Mouse (Mus musculus) embryonic facial prominence, embryonic 13.5 days (tissue): ENCODE results near the gene Tigar. TPM values are rescaled to one million over a fixed set of nuclear protein-coding genes. Genes with fewer than 3 reads are reported as not detected.
A peak's percentile ranks its signal among the peaks of the same experiment; 100 is the strongest.

Experiments used
- ATAC-seq: fragments of 200-750 bp; cut with Nextera tagmentation; 2 replicates; pipeline ENCODE4 v1.8.0; 2017; ENCODE audit warnings: low read depth; ENCODE audit not compliant: insufficient number of reproducible peaks, insufficient read depth, low FRiP score, low TSS enrichment
- H3K27ac ChIP-seq: fragments of 300-500 bp; sonication (generic); 2 replicates; pipeline ENCODE4 v1.5.1; 2015; ENCODE audit warnings: moderate library complexity, mild to moderate bottlenecking, inconsistent platforms
- H3K27me3 ChIP-seq: fragments of 300-500 bp; sonication (generic); 2 replicates; pipeline ENCODE4 v1.6.1; 2015; ENCODE audit warnings: mild to moderate bottlenecking, inconsistent platforms
- H3K36me3 ChIP-seq: fragments of 300-500 bp; sonication (generic); 2 replicates; pipeline ENCODE4 v1.6.1; 2015; ENCODE audit warnings: mild to moderate bottlenecking, inconsistent platforms
- H3K4me1 ChIP-seq: fragments of 300-500 bp; sonication (generic); 2 replicates; pipeline ENCODE4 v1.6.1; 2015; ENCODE audit warnings: inconsistent platforms
- H3K4me2 ChIP-seq: fragments of 300-500 bp; sonication (generic); 2 replicates; pipeline ENCODE4 v1.6.1; 2015; ENCODE audit warnings: moderate library complexity, mild to moderate bottlenecking, inconsistent platforms
- H3K4me3 ChIP-seq: fragments of 300-500 bp; sonication (generic); 2 replicates; pipeline ENCODE4 v1.5.1; 2015; ENCODE audit warnings: mild to moderate bottlenecking, inconsistent platforms
- H3K9ac ChIP-seq: fragments of 300-500 bp; sonication (generic); 2 replicates; pipeline ENCODE4 v1.6.1; 2015; ENCODE audit warnings: mild to moderate bottlenecking, inconsistent platforms
- H3K9me3 ChIP-seq: fragments of 300-500 bp; sonication (generic); 2 replicates; pipeline ENCODE4 v1.6.1; 2016; ENCODE audit warnings: inconsistent platforms
- WGBS: fragments of 180-500 bp; shearing (Covaris S2); methylation state at CpG from one replicate; pipeline ENCODE4 v1.1.7; 2015; ENCODE audit warnings: mixed read lengths; 5-methylcytosine and 5-hydroxymethylcytosine counted together
- polyA plus RNA-seq: library from polyadenylated mRNA; unstranded; fragments of >200 nt; fragmentation: Nextera tagmentation; extraction: Ambion mirVana; gene quantifications from 2 replicates; pipeline ENCODE4 v1.2.1, GENCODE M21; 2015

Gene Tigar
- polyA plus RNA-seq, 1 experiment from 2014 or later = 4.3 TPM

- peak overlapping the region; percentile 90 for H3K27ac ChIP-seq
- under 1% methylated on average over 38 of the region's 38 CpGs for WGBS
- peak overlapping the region; percentile 78 for H3K4me3 ChIP-seq
- peak overlapping the region; percentile 90 for H3K4me2 ChIP-seq
- H3K9ac ChIP-seq = peak overlapping the region; percentile 96
- peaks cover 21% of the 10 kb centered on the region for H3K36me3 ChIP-seq
- H3K9me3 ChIP-seq = no peaks in the 10 kb centered on the region
- ATAC-seq = no peak
- H3K4me1 ChIP-seq = peaks cover 61% of the 10 kb centered on the region
- no peaks in the 10 kb centered on the region for H3K27me3 ChIP-seq
Measured at GRCm38 (mm10) chr6:127149944-127150662, 40.7 kb upstream of the Tigar start.

GRCm38 (mm10) chr6:127149303-127149943, 40.1 kb upstream of the Tigar start:
- H3K27me3 ChIP-seq = no peaks in the 10 kb centered on the region
- H3K9me3 ChIP-seq = no peaks in the 10 kb centered on the region
- H3K4me2 ChIP-seq = peak overlapping the region; percentile 90
- ATAC-seq = no peak
- H3K9ac ChIP-seq = peak overlapping the region; percentile 96
- H3K4me1 ChIP-seq = peaks cover 62% of the 10 kb centered on the region
- under 1% methylated on average over 30 of the region's 30 CpGs for WGBS
- H3K36me3 ChIP-seq = peaks cover 28% of the 10 kb centered on the region
- H3K4me3 ChIP-seq = peak overlapping the region; percentile 78
- H3K27ac ChIP-seq = peak overlapping the region; percentile 90

- Histone ChIP-seq H3K27ac (peak overlapping the region; percentile 90), H3K4me3 (peak overlapping the region; percentile 78), H3K27me3 (no peaks in the 10 kb centered on the region), H3K4me2 (peak overlapping the region; percentile 90), H3K9me3 (no peaks in the 10 kb centered on the region), H3K9ac (peak overlapping the region; percentile 96), H3K4me1 (peaks cover 62% of the 10 kb centered on the region), H3K36me3 (peaks cover 35% of the 10 kb centered on the region)
- 4% methylated on average over 20 of the region's 20 CpGs for WGBS
- no peak for ATAC-seq
Measured at GRCm38 (mm10) chr6:127148526-127149302, 39.4 kb upstream of the Tigar start.

- H3K27me3 ChIP-seq = no peaks in the 10 kb centered on the region
- no peaks in the 10 kb centered on the region for H3K9me3 ChIP-seq
- peak overlapping the region; percentile 90 for H3K4me2 ChIP-seq
- no peak overlapping the region for H3K27ac ChIP-seq
- ATAC-seq = no peak
- peaks cover 62% of the 10 kb centered on the region for H3K4me1 ChIP-seq
- peak overlapping the region; percentile 78 for H3K4me3 ChIP-seq
- H3K9ac ChIP-seq = no peak overlapping the region
- 0% methylated on average over 4 of the region's 4 CpGs for WGBS
- H3K36me3 ChIP-seq = peaks cover 39% of the 10 kb centered on the region
Measured at GRCm38 (mm10) chr6:127147665-127148064, 38.3 kb upstream of the Tigar start.

GRCm38 (mm10) chr6:127146322-127146947, 37.1 kb upstream of the Tigar start:
- H3K27ac ChIP-seq = no peak overlapping the region
- H3K9me3 ChIP-seq = no peaks in the 10 kb centered on the region
- peaks cover 54% of the 10 kb centered on the region for H3K4me1 ChIP-seq
- no peaks in the 10 kb centered on the region for H3K27me3 ChIP-seq
- peaks cover 44% of the 10 kb centered on the region for H3K36me3 ChIP-seq
- WGBS = 77% methylated on average over 3 of the region's 3 CpGs
- ATAC-seq = no peak
- H3K4me2 ChIP-seq = no peak overlapping the region
- H3K9ac ChIP-seq = peak overlapping the region; percentile 32; the same call in 1 of the 2 replicates
- H3K4me3 ChIP-seq = no peak overlapping the region

GRCm38 (mm10) chr6:127145464-127146190, 36.3 kb upstream of the Tigar start:
- no peak overlapping the region for H3K4me3 ChIP-seq
- ATAC-seq = no peak
- H3K9me3 ChIP-seq = no peaks in the 10 kb centered on the region
- H3K27ac ChIP-seq = no peak overlapping the region
- H3K36me3 ChIP-seq = peaks cover 52% of the 10 kb centered on the region
- 75% methylated on average over 20 of the region's 20 CpGs for WGBS
- H3K9ac ChIP-seq = 0 out of 2 replicates have a peak overlapping the region, but pooled peaks have one; percentile 32
- no peaks in the 10 kb centered on the region for H3K27me3 ChIP-seq
- no peak overlapping the region for H3K4me2 ChIP-seq
- H3K4me1 ChIP-seq = peaks cover 50% of the 10 kb centered on the region

- no peaks in the 10 kb centered on the region for H3K9me3 ChIP-seq
- peaks cover 71% of the 10 kb centered on the region for H3K36me3 ChIP-seq
- H3K4me3 ChIP-seq = no peak overlapping the region
- no peak for ATAC-seq
- H3K9ac ChIP-seq = peak overlapping the region; percentile 46
- no peak overlapping the region for H3K27ac ChIP-seq
- no peaks in the 10 kb centered on the region for H3K27me3 ChIP-seq
- H3K4me1 ChIP-seq = peaks cover 50% of the 10 kb centered on the region
- WGBS = 83% methylated on average over 7 of the region's 7 CpGs
- H3K4me2 ChIP-seq = no peak overlapping the region
Measured at GRCm38 (mm10) chr6:127143576-127144288, 34.4 kb upstream of the Tigar start.

GRCm38 (mm10) chr6:127143124-127143520, 33.8 kb upstream of the Tigar start:
- no peak overlapping the region for H3K4me2 ChIP-seq
- H3K9ac ChIP-seq = peak overlapping the region; percentile 46; the same call in 1 of the 2 replicates
- WGBS = 80% methylated on average over 10 of the region's 10 CpGs
- H3K4me1 ChIP-seq = peaks cover 44% of the 10 kb centered on the region
- H3K27ac ChIP-seq = peak overlapping the region; percentile 22; the same call in 1 of the 2 replicates
- H3K27me3 ChIP-seq = no peaks in the 10 kb centered on the region
- H3K9me3 ChIP-seq = no peaks in the 10 kb centered on the region
- no peak overlapping the region for H3K4me3 ChIP-seq
- ATAC-seq = no peak
- H3K36me3 ChIP-seq = peaks cover 77% of the 10 kb centered on the region

- ATAC-seq = no peak
- H3K4me2 ChIP-seq = peak overlapping the region; percentile 31; the same call in 1 of the 2 replicates
- H3K27me3 ChIP-seq = no peaks in the 10 kb centered on the region
- 23% methylated on average over 9 of the region's 10 CpGs for WGBS
- peaks cover 84% of the 10 kb centered on the region for H3K36me3 ChIP-seq
- H3K4me3 ChIP-seq = no peak overlapping the region
- H3K27ac ChIP-seq = peak overlapping the region; percentile 28; the same call in 1 of the 2 replicates
- H3K9me3 ChIP-seq = no peaks in the 10 kb centered on the region
- peaks cover 38% of the 10 kb centered on the region for H3K4me1 ChIP-seq
- no peak overlapping the region for H3K9ac ChIP-seq
Measured at GRCm38 (mm10) chr6:127142154-127143123, 33.1 kb upstream of the Tigar start.
